Mouse (Mus musculus): ENCODE data around the gene Erlin1. TPM values are rescaled to one million over a fixed set of nuclear protein-coding genes. Genes with fewer than 3 reads are reported as not detected.
A peak's percentile ranks its signal among the peaks of the same experiment; 100 is the strongest.

Erlin1 gene
- polyA plus RNA-seq, 1 experiment: 37.6 TPM

GRCm38 (mm10) chr19:44067323-44068049 is 2.1 kb downstream of the Erlin1 start:
- TF ChIP-seq POLR2A (IDR thresholded peaks at IDR 0.05; ENCODE audit: borderline replicate concordance, low read depth, low read length) (no peak), CTCF (IDR thresholded peaks at IDR 0.05; ENCODE audit: low read depth, low read length) (no peak)
- Histone ChIP-seq H3K27ac (ENCODE audit: insufficient read depth, low read depth, low read length) (no peak overlapping the region), H3K4me3 (ENCODE audit: insufficient read depth, low read length) (peak overlapping the region; percentile 35), H3K4me1 (ENCODE audit: control insufficient read depth, insufficient read depth, low read length) (peaks cover 18% of the 10 kb centered on the region)

GRCm38 (mm10) chr19:44064734-44065133 is 4.9 kb downstream of the Erlin1 start:
- H3K27ac ChIP-seq (ENCODE audit: insufficient read depth, low read depth, low read length): no peak overlapping the region
- H3K4me3 ChIP-seq (ENCODE audit: insufficient read depth, low read length): no peak overlapping the region
- TF ChIP-seq CTCF (IDR thresholded peaks at IDR 0.05; ENCODE audit: low read depth, low read length): no peak
- no peak for TF ChIP-seq POLR2A (IDR thresholded peaks at IDR 0.05; ENCODE audit: borderline replicate concordance, low read depth, low read length)
- H3K4me1 ChIP-seq (ENCODE audit: control insufficient read depth, insufficient read depth, low read length): peaks cover 18% of the 10 kb centered on the region

GRCm38 (mm10) chr19:44063773-44064172 is 5.8 kb downstream of the Erlin1 start:
- no peak overlapping the region for H3K4me3 ChIP-seq (ENCODE audit: insufficient read depth, low read length)

GRCm38 (mm10) chr19:44060226-44060625 is 9.4 kb downstream of the Erlin1 start:
- TF ChIP-seq POLR2A (IDR thresholded peaks at IDR 0.05; ENCODE audit: borderline replicate concordance, low read depth, low read length) (no peak), CTCF (IDR thresholded peaks at IDR 0.05; ENCODE audit: low read depth, low read length) (no peak)
- Histone ChIP-seq H3K4me3 (ENCODE audit: insufficient read depth, low read length) (no peak overlapping the region), H3K4me1 (ENCODE audit: control insufficient read depth, insufficient read depth, low read length) (0 out of 2 replicates have a peak, but pooled peaks cover 2% of the 10 kb centered on the region), H3K27ac (ENCODE audit: insufficient read depth, low read depth, low read length) (no peak overlapping the region)

More at GRCm38 (mm10) chr19:44063773-44064172, 5.8 kb downstream of the Erlin1 start:
- no peak overlapping the region for H3K27ac ChIP-seq (ENCODE audit: insufficient read depth, low read depth, low read length)
- TF ChIP-seq POLR2A (IDR thresholded peaks at IDR 0.05; ENCODE audit: borderline replicate concordance, low read depth, low read length) (no peak), CTCF (IDR thresholded peaks at IDR 0.05; ENCODE audit: low read depth, low read length) (no peak)
- peaks cover 18% of the 10 kb centered on the region for H3K4me1 ChIP-seq (ENCODE audit: control insufficient read depth, insufficient read depth, low read length)

GRCm38 (mm10) chr19:44055173-44055826 is 14.3 kb downstream of the Erlin1 start:
- H3K4me1 ChIP-seq (ENCODE audit: control insufficient read depth, insufficient read depth, low read length): peaks cover 3% of the 10 kb centered on the region; the same call in 1 of the 2 replicates
- no peak overlapping the region for H3K27ac ChIP-seq (ENCODE audit: insufficient read depth, low read depth, low read length)
- TF ChIP-seq CTCF (IDR thresholded peaks at IDR 0.05; ENCODE audit: low read depth, low read length) (no peak), POLR2A (IDR thresholded peaks at IDR 0.05; ENCODE audit: borderline replicate concordance, low read depth, low read length) (no peak)
- H3K4me3 ChIP-seq (ENCODE audit: insufficient read depth, low read length): no peak overlapping the region

GRCm38 (mm10) chr19:44050388-44050787 is 19.2 kb downstream of the Erlin1 start:
- no peak overlapping the region for H3K4me3 ChIP-seq (ENCODE audit: insufficient read depth, low read length)
- H3K27ac ChIP-seq (ENCODE audit: insufficient read depth, low read depth, low read length): no peak overlapping the region
- H3K4me1 ChIP-seq (ENCODE audit: control insufficient read depth, insufficient read depth, low read length): peaks cover 11% of the 10 kb centered on the region
- TF ChIP-seq CTCF (IDR thresholded peaks at IDR 0.05; ENCODE audit: low read depth, low read length) (no peak), POLR2A (IDR thresholded peaks at IDR 0.05; ENCODE audit: borderline replicate concordance, low read depth, low read length) (no peak)

GRCm38 (mm10) chr19:44049282-44049681 is 20.3 kb downstream of the Erlin1 start:
- H3K4me3 ChIP-seq (ENCODE audit: insufficient read depth, low read length): no peak overlapping the region
- H3K27ac ChIP-seq (ENCODE audit: insufficient read depth, low read depth, low read length): no peak overlapping the region
- no peak for TF ChIP-seq POLR2A (IDR thresholded peaks at IDR 0.05; ENCODE audit: borderline replicate concordance, low read depth, low read length)
- TF ChIP-seq CTCF (IDR thresholded peaks at IDR 0.05; ENCODE audit: low read depth, low read length): no peak
- peaks cover 14% of the 10 kb centered on the region for H3K4me1 ChIP-seq (ENCODE audit: control insufficient read depth, insufficient read depth, low read length)

GRCm38 (mm10) chr19:44045847-44046246 is 23.7 kb downstream of the Erlin1 start:
- H3K4me3 ChIP-seq (ENCODE audit: insufficient read depth, low read length): no peak overlapping the region
- H3K4me1 ChIP-seq (ENCODE audit: control insufficient read depth, insufficient read depth, low read length): peaks cover 11% of the 10 kb centered on the region
- no peak overlapping the region for H3K27ac ChIP-seq (ENCODE audit: insufficient read depth, low read depth, low read length)
- TF ChIP-seq CTCF (IDR thresholded peaks at IDR 0.05; ENCODE audit: low read depth, low read length): no peak
- no peak for TF ChIP-seq POLR2A (IDR thresholded peaks at IDR 0.05; ENCODE audit: borderline replicate concordance, low read depth, low read length)

GRCm38 (mm10) chr19:44042121-44042520 is 27.5 kb downstream of the Erlin1 start:
- no peak overlapping the region for H3K4me3 ChIP-seq (ENCODE audit: insufficient read depth, low read length)
- H3K27ac ChIP-seq (ENCODE audit: insufficient read depth, low read depth, low read length): no peak overlapping the region
- H3K4me1 ChIP-seq (ENCODE audit: control insufficient read depth, insufficient read depth, low read length): peaks cover 11% of the 10 kb centered on the region
- no peak for TF ChIP-seq CTCF (IDR thresholded peaks at IDR 0.05; ENCODE audit: low read depth, low read length)
- no peak for TF ChIP-seq POLR2A (IDR thresholded peaks at IDR 0.05; ENCODE audit: borderline replicate concordance, low read depth, low read length)

- H3K4me3 ChIP-seq (ENCODE audit: insufficient read depth, low read length): no peak overlapping the region
- TF ChIP-seq POLR2A (IDR thresholded peaks at IDR 0.05; ENCODE audit: borderline replicate concordance, low read depth, low read length): no peak
- TF ChIP-seq CTCF (IDR thresholded peaks at IDR 0.05; ENCODE audit: low read depth, low read length): no peak
- H3K4me1 ChIP-seq (ENCODE audit: control insufficient read depth, insufficient read depth, low read length): no peaks in the 10 kb centered on the region
- no peak overlapping the region for H3K27ac ChIP-seq (ENCODE audit: insufficient read depth, low read depth, low read length)
Measured at GRCm38 (mm10) chr19:44033396-44033795, 36.2 kb downstream of the Erlin1 start.

All from bone marrow macrophage, adult 2 months (primary cell).